Mouse (Mus musculus): ENCODE results near the gene Gm9833.
"Not testable (repeated sequence)": the region's sequence is repeated elsewhere in the genome, so short reads cannot be mapped to it uniquely, and the experiment has no call there.

Gm9833 gene

DNA sequence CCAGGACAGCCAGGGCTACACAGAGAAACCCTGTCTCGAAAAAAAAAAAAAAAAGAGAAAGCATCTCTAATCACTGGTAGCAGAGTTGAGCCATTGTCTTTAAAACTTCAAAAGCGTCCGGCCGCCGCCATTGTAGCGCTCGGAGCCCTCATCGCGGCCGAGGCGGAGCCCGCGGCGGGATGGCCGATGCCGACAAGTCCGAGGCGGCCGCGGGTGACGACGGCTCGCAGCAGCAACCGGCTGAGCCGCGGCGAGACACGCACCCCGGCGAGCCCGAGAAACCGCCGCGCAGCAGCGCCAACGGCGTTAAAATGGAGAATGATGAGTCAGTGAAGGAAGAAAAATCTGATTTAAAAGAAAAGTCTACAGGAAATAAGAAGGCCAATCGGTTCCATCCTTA, at the start of gene Gm9833:
TSS of gene Gm9833 (plus strand) at position 117 of the 400 bp plus-strand sequence.
- not testable (repeated sequence) for DNase-seq

DNA sequence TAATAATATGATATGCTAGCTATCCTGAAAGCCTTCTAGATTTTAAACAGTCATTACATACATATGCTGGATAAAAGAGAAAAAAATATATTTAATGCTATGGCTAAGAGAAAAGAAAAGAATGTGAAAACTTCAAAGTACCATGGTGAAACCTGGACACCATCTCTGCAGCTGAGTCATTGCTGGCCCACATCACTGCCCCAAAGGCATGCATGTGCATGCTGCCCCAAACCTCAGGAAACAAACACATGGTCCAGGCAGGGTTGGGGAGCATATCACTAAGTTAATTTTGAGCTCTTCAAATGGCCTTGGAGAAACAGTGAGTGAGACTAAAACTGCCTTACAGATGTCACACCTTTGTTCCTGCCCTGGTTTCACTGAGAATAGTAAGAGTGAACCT, 17.8 kb upstream of the Gm9833 start:
- no peak for DNase-seq

DNA sequence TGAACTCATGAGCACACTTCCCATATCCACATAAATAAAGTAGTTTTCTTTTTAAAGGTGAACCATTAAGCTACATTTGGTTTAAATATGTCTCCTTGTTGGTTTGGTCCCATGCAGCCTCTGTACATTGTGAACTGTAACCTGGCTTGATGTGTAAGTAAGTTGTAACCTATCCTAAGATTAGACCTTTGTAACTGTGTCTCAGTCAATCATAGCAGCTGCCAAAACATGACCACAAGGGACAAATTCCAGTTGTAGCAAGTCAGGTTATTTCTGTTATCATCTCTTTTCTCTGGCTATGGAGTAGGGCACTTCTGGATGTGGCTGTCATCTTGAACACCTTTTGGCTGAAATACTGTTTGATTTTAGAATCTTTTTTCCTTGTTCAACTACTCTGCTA, 12.1 kb upstream of the Gm9833 start:
- no peak for DNase-seq

GRCm38 (mm10) chr3:10077096-10077841, 10.6 kb upstream of the Gm9833 start:
- no peak for DNase-seq

DNA sequence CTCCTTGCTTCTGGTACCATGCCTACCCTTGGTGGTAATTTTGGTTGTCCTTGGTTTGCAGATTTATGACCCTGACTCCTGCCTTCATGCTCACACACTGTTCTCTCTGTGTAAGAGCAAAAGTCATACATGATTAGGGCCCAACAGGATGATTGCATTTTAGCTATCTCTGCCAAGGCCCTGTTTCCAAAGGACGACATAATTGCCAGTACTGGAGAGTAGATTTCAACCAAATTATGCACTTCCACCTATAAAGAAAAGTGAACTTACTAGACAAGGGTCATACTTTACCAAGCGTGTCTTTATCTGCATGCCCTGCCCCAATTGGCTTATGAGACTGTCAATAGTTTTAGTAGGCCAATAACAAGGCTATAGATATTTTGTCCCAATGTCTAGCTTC, 9.8 kb upstream of the Gm9833 start:
- DNase-seq, result no peak

- no peak for DNase-seq
These were observed 6.6 kb upstream of the Gm9833 start for GRCm38 (mm10) chr3:10081336-10081735.

GRCm38 (mm10) chr3:10081911-10082541, 5.9 kb upstream of the Gm9833 start:
- peak; percentile 44 to 55 for DNase-seq

DNA sequence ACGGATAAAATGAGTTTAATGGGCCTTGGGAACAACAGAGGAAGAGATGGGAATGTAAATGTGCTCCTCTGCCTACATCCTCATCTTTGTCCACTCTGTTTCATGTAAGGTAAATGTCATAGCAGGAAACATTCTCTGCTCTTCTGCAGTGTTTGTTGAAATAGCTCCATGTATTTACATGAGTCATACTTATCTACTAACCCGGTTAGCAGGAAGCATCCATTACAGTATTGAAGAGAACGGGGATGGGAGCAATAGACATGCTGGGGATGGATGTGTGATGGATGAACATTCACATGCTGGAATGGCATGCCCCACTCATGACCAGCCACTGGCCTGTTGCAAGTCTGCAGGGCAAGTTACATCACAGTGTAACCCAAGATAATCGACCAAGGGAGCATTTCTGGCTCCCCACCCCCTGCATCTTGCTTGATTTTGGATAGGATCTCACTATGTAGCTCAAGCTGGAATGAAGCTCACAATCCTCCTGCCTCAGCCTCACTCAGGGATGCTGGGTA, 5.3 kb upstream of the Gm9833 start:
- DNase-seq, result no peak

DNA sequence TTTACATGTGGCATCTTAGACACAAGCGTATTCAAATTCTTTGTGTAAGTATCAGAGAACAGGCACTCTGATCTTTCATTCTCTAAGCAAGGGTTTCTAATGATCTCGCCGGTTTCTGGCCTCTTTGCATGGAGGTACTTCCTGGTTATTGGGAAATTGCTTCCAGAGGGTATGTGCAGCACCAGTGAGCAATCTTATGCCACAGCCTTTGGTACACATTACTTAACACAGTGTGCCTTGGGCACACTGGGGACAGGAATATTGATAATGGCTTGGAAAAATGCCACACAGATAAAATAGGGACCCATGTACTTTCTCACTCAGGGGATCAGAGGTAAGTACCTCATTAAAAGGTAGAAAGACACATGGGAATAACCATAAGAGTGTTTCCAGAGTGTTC, 3.8 kb upstream of the Gm9833 start:
- DNase-seq, result no peak

GRCm38 (mm10) chr3:10085396-10086119, 2.4 kb upstream of the Gm9833 start:
- no peak for DNase-seq

DNA sequence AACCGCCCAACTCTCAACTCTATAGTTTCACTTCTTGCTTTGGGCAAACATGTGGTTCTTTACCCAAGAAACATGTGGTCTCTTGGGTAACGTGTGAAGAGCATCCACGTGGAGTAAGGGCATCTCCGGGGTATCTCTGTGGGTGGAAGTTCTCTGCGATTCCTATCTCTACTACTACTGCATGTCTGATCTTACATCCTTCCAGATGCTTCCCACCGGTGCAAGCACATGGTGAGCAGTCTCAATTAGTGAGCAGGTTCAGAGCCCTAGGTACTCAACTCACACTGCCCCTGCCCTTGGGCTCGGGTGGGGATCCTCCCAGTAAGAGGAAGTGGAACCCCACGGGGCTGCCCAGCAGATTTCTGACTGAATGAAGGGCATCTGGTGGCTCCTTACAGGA, 399 bp upstream of the Gm9833 start:
- no peak for DNase-seq

- peak; percentile 24 to 40 for DNase-seq
These were observed 3.8 kb downstream of the Gm9833 start for GRCm38 (mm10) chr3:10091616-10092140.

DNA sequence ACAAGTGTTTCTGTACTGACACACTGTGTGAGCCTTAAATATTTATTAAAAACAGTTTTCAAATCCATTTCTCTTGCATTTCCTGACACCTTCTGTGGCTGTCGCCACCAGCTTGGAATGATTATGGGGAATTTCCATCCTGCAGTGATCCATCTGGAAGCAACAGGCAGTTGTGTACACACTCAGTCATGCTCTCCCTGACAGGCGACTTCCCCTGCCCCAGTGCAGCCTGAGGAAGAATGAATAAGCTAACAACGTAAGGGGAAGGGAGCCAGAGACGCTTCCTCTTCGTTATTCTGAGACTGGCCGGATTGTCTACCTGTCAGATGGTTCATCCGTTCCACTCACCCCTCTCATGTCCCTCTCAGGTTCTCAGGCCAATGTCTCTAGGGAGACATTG, 4.6 kb downstream of the Gm9833 start:
- DNase-seq, result no peak

DNA sequence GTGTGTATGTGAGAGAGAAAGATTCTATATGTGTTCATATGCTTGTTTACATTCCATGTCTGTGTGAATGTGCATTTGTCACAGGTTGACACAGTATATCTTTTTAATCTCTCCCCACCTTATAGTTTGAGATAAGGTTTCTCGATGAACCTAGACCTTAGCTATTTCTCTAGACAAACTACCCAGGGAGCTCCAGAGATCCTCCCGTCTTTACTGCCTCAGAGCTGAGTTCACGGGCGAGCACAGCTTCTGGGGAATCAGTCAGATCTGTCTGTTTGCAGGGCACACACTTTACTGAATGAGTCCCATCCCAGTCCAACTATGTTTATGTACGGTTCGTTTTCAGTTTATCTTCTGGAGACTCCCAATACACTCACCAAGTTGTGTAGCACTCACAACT, 5.0 kb downstream of the Gm9833 start:
- DNase-seq, result no peak

- DNase-seq, result no peak
These were observed 7.2 kb downstream of the Gm9833 start for GRCm38 (mm10) chr3:10095076-10095622.

DNA sequence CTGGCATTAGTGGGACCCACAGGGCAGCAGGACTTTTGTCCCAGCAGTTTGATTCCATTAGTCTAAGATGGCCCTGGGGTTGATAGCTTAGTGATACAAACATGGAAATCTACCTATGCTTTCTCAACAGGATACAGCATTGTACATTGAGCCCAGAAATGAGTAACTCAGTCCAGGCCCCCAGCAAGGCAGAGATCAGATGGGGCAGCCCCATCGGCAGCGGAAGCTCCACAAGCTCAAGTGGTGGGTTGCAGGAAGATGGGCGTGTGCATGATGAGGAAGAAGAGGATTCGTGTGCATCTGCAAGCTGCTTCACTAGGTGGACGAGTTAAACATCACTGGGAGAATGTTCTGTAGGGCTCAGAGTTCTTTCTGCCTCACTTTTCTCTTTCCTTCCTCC, 11.8 kb downstream of the Gm9833 start:
- no peak for DNase-seq

GRCm38 (mm10) chr3:10111570-10111969, 23.7 kb downstream of the Gm9833 start:
- DNase-seq, result no peak

DNA sequence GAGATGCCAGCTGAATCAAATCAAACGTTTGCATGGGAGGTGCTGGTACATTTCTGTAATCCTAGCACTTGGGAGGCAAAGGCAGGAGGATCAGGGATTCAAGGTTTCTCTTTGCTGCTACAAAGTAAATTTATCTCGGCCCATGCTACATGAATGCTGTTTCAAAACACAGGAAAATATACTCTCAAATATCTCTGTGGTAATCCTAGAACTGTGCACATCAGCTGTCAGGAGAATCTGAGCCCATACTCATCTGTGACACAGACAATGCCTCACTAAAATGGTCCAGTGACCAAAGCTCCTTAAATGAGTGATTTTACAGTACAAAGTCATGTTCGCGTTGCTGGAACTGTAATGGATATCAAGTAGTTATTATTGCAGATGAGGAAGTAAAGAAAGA, 24.3 kb downstream of the Gm9833 start:
- no peak for DNase-seq

GRCm38 (mm10) chr3:10112660-10113059, 24.8 kb downstream of the Gm9833 start:
- no peak for DNase-seq

- no peak for DNase-seq
These were observed 28.6 kb downstream of the Gm9833 start for GRCm38 (mm10) chr3:10116531-10116930.

- DNase-seq, result no peak
These were observed 33.3 kb downstream of the Gm9833 start for GRCm38 (mm10) chr3:10121232-10121631.

DNA sequence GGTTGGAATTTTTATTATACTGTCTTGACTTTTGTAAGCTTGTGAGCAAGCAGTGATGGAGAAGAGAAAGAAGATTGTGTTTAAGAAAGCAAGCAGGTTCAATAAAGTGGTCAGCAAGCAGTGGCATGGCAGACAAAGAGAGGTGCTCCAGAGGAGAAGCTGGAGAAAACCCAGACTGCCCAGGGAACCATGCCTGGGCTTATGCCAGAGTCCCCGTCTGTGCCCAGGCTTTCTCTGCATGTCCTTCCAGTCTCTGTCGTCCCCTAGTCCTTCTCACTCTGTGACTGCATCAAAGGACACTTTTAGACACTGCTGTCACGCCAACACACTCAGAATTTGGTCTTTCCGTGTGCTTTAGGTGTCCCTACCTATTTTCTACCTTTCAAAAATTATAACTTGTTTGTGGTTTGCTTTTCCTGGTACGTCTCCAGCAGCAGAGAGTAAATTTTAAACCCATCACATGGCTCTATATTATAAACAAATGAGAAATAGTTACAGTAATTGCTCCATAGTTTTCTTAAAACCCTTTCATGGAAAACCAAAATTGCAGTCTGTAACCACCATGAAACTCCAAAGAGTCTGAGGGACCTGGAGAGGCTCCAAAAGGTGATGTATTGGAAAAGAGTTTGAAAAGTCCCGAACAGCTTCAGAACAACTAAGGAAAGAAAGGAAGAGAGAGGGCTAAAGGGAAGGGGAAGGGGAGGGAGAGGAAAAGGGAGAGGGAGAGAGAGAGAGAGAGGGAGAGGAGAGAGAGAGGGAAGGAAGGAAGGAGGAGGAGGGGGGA, 34.2 kb downstream of the Gm9833 start:
- peak in 1 of 2 experiments; percentile 10 for DNase-seq
